In the genomic region with DNA sequence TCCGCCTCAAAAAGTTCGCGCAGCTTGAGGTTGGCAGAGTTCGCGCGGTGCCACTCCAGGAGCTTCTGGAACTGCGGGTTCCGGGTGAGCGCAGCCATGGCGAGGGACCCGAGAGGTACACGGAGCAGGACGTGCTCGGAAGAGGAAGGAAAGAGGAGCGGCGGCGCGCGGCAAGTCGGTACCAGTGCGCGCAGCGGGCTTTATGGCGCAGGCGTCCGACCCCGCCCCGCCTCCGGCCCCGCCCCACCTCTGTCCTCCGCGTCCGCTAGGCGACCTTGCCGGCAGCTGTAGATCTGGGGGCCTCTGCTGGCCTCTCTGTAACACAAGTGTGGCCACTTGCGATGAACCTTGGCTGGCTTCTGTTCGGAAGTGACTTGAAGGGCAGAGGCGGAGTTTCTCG, we compare ENCODE assay signal across 8 mouse cellular contexts. TPM values are rescaled to one million over a fixed set of nuclear protein-coding genes. Genes with fewer than 3 reads are reported as not detected.
DNase-seq lines count a peak whose midpoint lies in the region; ATAC-seq and TF ChIP-seq lines count a peak whose summit lies in the region.

A gene (minus strand): TSS at position 221 of the 400 bp plus-strand sequence.

- peak within 1 kb of the TSS; percentile 74 for H3K4me3 ChIP-seq in erythroblast, embryonic 14.5 days (replicated peaks)
- H3K4me3 ChIP-seq in heart, embryonic 11.5 days (ENCODE audit: low read depth, low read length), result peak within 1 kb of the TSS; percentile 82
- H3K4me3 ChIP-seq in kidney, embryonic 15.5 days (replicated peaks), result peak within 1 kb of the TSS; percentile 86
- peak within 1 kb of the TSS; percentile 66 for H3K4me3 ChIP-seq in liver, embryonic 11.5 days (ENCODE audit: low read depth, low read length)
- peak within 1 kb of the TSS; percentile 85 for H3K4me3 ChIP-seq in myocyte

- ATAC-seq in heart, embryonic 11.5 days (replicated peaks; ENCODE audit: insufficient number of reproducible peaks, low FRiP score, low TSS enrichment), result peak; percentile 73
- peak; percentile 81 for ATAC-seq in kidney, embryonic 15.5 days (replicated peaks; ENCODE audit: low FRiP score)
- ATAC-seq in liver, embryonic 11.5 days (replicated peaks; ENCODE audit: low FRiP score), result peak; percentile 72

- H3K79me2 ChIP-seq in myocyte (ENCODE audit: control insufficient read depth, insufficient read depth), result peaks cover 49% of the 10 kb centered on the region

- H3K9me3 ChIP-seq in erythroblast, embryonic 14.5 days (ENCODE audit: control insufficient read depth, low read length), result no peaks in the 10 kb centered on the region
- no peaks in the 10 kb centered on the region for H3K9me3 ChIP-seq in heart, embryonic 11.5 days (replicated peaks; ENCODE audit: control insufficient read depth, low read length)
- no peaks in the 10 kb centered on the region for H3K9me3 ChIP-seq in kidney, embryonic 15.5 days (replicated peaks)
- no peaks in the 10 kb centered on the region for H3K9me3 ChIP-seq in liver, embryonic 11.5 days (ENCODE audit: control insufficient read depth, low read length)

- peak within 1 kb of the TSS; percentile 87 for H3K4me2 ChIP-seq in heart, embryonic 11.5 days
- H3K4me2 ChIP-seq in kidney, embryonic 15.5 days, result peak within 1 kb of the TSS; percentile 68
- peak within 1 kb of the TSS; percentile 98 for H3K4me2 ChIP-seq in liver, embryonic 11.5 days
- H3K4me2 ChIP-seq in myocyte (ENCODE audit: low read depth), result peak within 1 kb of the TSS; percentile 77

- peaks cover 29% of the 10 kb centered on the region for H3K36me3 ChIP-seq in erythroblast, embryonic 14.5 days (ENCODE audit: control insufficient read depth)
- peaks cover 30% of the 10 kb centered on the region for H3K36me3 ChIP-seq in heart, embryonic 11.5 days (ENCODE audit: control insufficient read depth, insufficient read depth, low read length)
- H3K36me3 ChIP-seq in kidney, embryonic 15.5 days, result peaks cover 35% of the 10 kb centered on the region
- peaks cover 31% of the 10 kb centered on the region for H3K36me3 ChIP-seq in liver, embryonic 11.5 days (ENCODE audit: control insufficient read depth, insufficient read depth, low read length)
- H3K36me3 ChIP-seq in myocyte (ENCODE audit: control insufficient read depth, insufficient read depth), result peaks cover 7% of the 10 kb centered on the region

- peak; percentile 64 to 67 for DNase-seq in CD8-positive naive resting alpha-beta T cell, adult 2 months (ENCODE audit: low read depth in 2 of 2, low spot score in 2 of 2)
- DNase-seq in brain, embryonic 18.5 days (ENCODE audit: low read depth, low spot score), result peak; percentile 51
- DNase-seq in liver, embryonic 11.5 days (ENCODE audit: low spot score), result peak; percentile 89
- DNase-seq in spleen, postnatal 4 days (ENCODE audit: low spot score in 2 of 2), result peak; percentile 78 to 90

- H3K27me3 ChIP-seq in erythroblast, embryonic 14.5 days (ENCODE audit: control insufficient read depth), result no peaks in the 10 kb centered on the region
- H3K27me3 ChIP-seq in heart, embryonic 11.5 days (ENCODE audit: control insufficient read depth, insufficient read depth, low read length), result no peaks in the 10 kb centered on the region
- no peaks in the 10 kb centered on the region for H3K27me3 ChIP-seq in kidney, embryonic 15.5 days
- no peaks in the 10 kb centered on the region for H3K27me3 ChIP-seq in liver, embryonic 11.5 days (replicated peaks; ENCODE audit: control insufficient read depth, insufficient read depth, low read length)
- no peaks in the 10 kb centered on the region for H3K27me3 ChIP-seq in myocyte (ENCODE audit: control insufficient read depth, insufficient read depth, insufficient read length)

- peak within 1 kb of the TSS; percentile 94 for H3K27ac ChIP-seq in heart, embryonic 11.5 days (ENCODE audit: low read depth, low read length)
- H3K27ac ChIP-seq in kidney, embryonic 15.5 days, result peak within 1 kb of the TSS; percentile 94
- peak within 1 kb of the TSS; percentile 63 for H3K27ac ChIP-seq in liver, embryonic 11.5 days (ENCODE audit: low read depth, low read length)

- peak; percentile 94 for TF ChIP-seq POLR2A in myocyte (IDR thresholded peaks at IDR 0.05; ENCODE audit: insufficient read length, low read depth)

- H3K9ac ChIP-seq in heart, embryonic 11.5 days (ENCODE audit: low read depth, low read length), result peak within 1 kb of the TSS; percentile 92
- H3K9ac ChIP-seq in kidney, embryonic 15.5 days, result peak within 1 kb of the TSS; percentile 90
- H3K9ac ChIP-seq in liver, embryonic 11.5 days (ENCODE audit: low read depth, low read length), result peak within 1 kb of the TSS; percentile 79

- peaks cover 86% of the 10 kb centered on the region for H3K4me1 ChIP-seq in erythroblast, embryonic 14.5 days (ENCODE audit: control insufficient read depth)
- peaks cover 51% of the 10 kb centered on the region for H3K4me1 ChIP-seq in heart, embryonic 11.5 days (ENCODE audit: control insufficient read depth, insufficient read depth, low read length)
- peaks cover 51% of the 10 kb centered on the region for H3K4me1 ChIP-seq in kidney, embryonic 15.5 days
- H3K4me1 ChIP-seq in liver, embryonic 11.5 days (replicated peaks; ENCODE audit: control insufficient read depth, insufficient read depth, low read length), result peaks cover 40% of the 10 kb centered on the region

- WGBS in heart, embryonic 11.5 days (ENCODE audit: insufficient replicate concordance), result under 1% methylated on average over 35 of the region's 39 CpGs
- WGBS in kidney, embryonic 15.5 days, result under 1% methylated on average over 39 of the region's 39 CpGs
- under 1% methylated on average over 39 of the region's 39 CpGs for WGBS in liver, embryonic 11.5 days

- H3ac ChIP-seq in myocyte (ENCODE audit: control insufficient read depth, insufficient read length), result peak within 1 kb of the TSS; percentile 13

TF ChIP-seq in myocyte, 11 proteins besides CTCF, POLR2A, EP300 and RAD21:
- TF ChIP-seq TCF3 (IDR thresholded peaks at IDR 0.05; ENCODE audit: insufficient read length, low read depth) (no peak), USF1 (IDR thresholded peaks at IDR 0.05; ENCODE audit: low read depth) (no peak), POLR2AphosphoS2 (IDR thresholded peaks at IDR 0.05; ENCODE audit: insufficient read length, low read depth) (peak; percentile 98), REST (IDR thresholded peaks at IDR 0.05; ENCODE audit: insufficient read depth, insufficient read length) (no peak), MYOG (IDR thresholded peaks at IDR 0.05; ENCODE audit: control insufficient read depth in 1 of 3, insufficient read depth in 1 of 3, insufficient read length in 2 of 3, low read depth in 2 of 3) (peak in 2 of 3 experiments; percentile 3 to 63), MYOD1 (IDR thresholded peaks at IDR 0.05; ENCODE audit: control insufficient read depth in 1 of 3, insufficient read length in 2 of 3, low read depth in 2 of 3) (peak in 2 of 3 experiments; percentile 28 to 64), E2F4 (IDR thresholded peaks at IDR 0.05; ENCODE audit: insufficient read depth) (peak; percentile 18), TCF12 (IDR thresholded peaks at IDR 0.05; ENCODE audit: insufficient read depth, poor library complexity, severe bottlenecking) (no peak), SRF (IDR thresholded peaks at IDR 0.05; ENCODE audit: control insufficient read depth, insufficient read length, low read depth) (no peak), CEBPB (IDR thresholded peaks at IDR 0.05; ENCODE audit: insufficient read depth, poor library complexity, severe bottlenecking) (no peak), MAX (IDR thresholded peaks at IDR 0.05; ENCODE audit: low read depth) (no peak)

RNA-seq across cellular contexts. Expression of the gene that starts here (rescaled TPM):
- 18.4 and 29.3 TPM in 2 replicates for polyA plus RNA-seq in erythroblast, embryonic 14.5 days (2012)
- 798 and 824 TPM in 2 replicates for polyA plus RNA-seq in heart, embryonic 11.5 days (2014; fragmentation: Nextera tagmentation; extraction: Ambion mirVana)
- polyA plus RNA-seq in kidney, embryonic 15.5 days (2015; fragmentation: Nextera tagmentation; extraction: Ambion mirVana), result 381 and 404 TPM in 2 replicates
- polyA plus RNA-seq in liver, embryonic 11.5 days (2014; fragmentation: Nextera tagmentation; extraction: Ambion mirVana), result 489 and 511 TPM in 2 replicates
- polyA plus RNA-seq in myocyte (2012; fragmentation: generic; extraction: Trizol), result 671 TPM

Comparison
In these comparisons a context has a peak if more than half of its experiments do, and no peak if none do; other contexts are left out.
1. Peak in every context shown above with its lines: DNase-seq, ATAC-seq, H3K4me3 ChIP-seq and H3K27ac ChIP-seq.
2. RNA of the gene that starts here (polyA plus RNA-seq): 798 to 824 TPM in heart, embryonic 11.5 days, 671 TPM in myocyte (single experiment), 489 to 511 TPM in liver, embryonic 11.5 days and 381 to 404 TPM in kidney, embryonic 15.5 days; 18.4 to 29.3 TPM in erythroblast, embryonic 14.5 days; every median in the first group is over 10 times any median in the second.